Mouse (Mus musculus) limb, embryonic 13.5 days (tissue): ENCODE measurements around the gene Tmem178b. TPM values are rescaled to one million over a fixed set of nuclear protein-coding genes. Genes with fewer than 3 reads are reported as not detected.

Experiments
- ATAC-seq: fragments of 200-750 bp; cut with Nextera tagmentation; 2 replicates; pipeline ENCODE4 v1.8.0; 2017; ENCODE audit warnings: low read depth, moderate number of reproducible peaks, moderate TSS enrichment; ENCODE audit not compliant: low FRiP score
- H3K27ac ChIP-seq: fragments of 300-500 bp; sonication (generic); 2 replicates; pipeline ENCODE4 v1.5.1; 2015; ENCODE audit warnings: inconsistent platforms, mild to moderate bottlenecking, moderate library complexity
- H3K27me3 ChIP-seq: fragments of 300-500 bp; sonication (generic); 2 replicates; pipeline ENCODE4 v1.6.1; 2015; ENCODE audit warnings: mild to moderate bottlenecking, inconsistent platforms
- H3K36me3 ChIP-seq: fragments of 300-500 bp; sonication (generic); 2 replicates; pipeline ENCODE4 v1.6.1; 2015; ENCODE audit warnings: inconsistent platforms, mild to moderate bottlenecking, moderate library complexity
- H3K4me1 ChIP-seq: fragments of 300-500 bp; sonication (generic); 2 replicates; pipeline ENCODE4 v1.6.1; 2015; ENCODE audit warnings: inconsistent platforms
- H3K4me2 ChIP-seq: fragments of 300-500 bp; sonication (generic); replicated peaks from 2 replicates; pipeline ENCODE4 v1.6.1; 2015; ENCODE audit warnings: inconsistent platforms, mild to moderate bottlenecking, moderate library complexity
- H3K4me3 ChIP-seq: fragments of 300-500 bp; sonication (generic); 2 replicates; pipeline ENCODE4 v1.5.1; 2015; ENCODE audit warnings: moderate library complexity, mild to moderate bottlenecking, inconsistent platforms
- H3K9ac ChIP-seq: fragments of 300-500 bp; sonication (generic); 2 replicates; pipeline ENCODE4 v1.6.1; 2015; ENCODE audit warnings: mild to moderate bottlenecking, inconsistent platforms
- H3K9me3 ChIP-seq: fragments of 300-500 bp; sonication (generic); 2 replicates; pipeline ENCODE4 v1.6.1; 2016; ENCODE audit warnings: inconsistent platforms
- WGBS: fragments of 180-500 bp; shearing (Covaris S2); methylation state at CpG from one replicate; pipeline ENCODE4 v1.1.7; 2015; 5-methylcytosine and 5-hydroxymethylcytosine counted together
- polyA plus RNA-seq: library from polyadenylated mRNA; unstranded; fragments of >200 nt; fragmentation: Nextera tagmentation; extraction: Ambion mirVana; gene quantifications from 2 replicates; pipeline ENCODE4 v1.2.1, GENCODE M21; 2015

Gene Tmem178b
- polyA plus RNA-seq, 1 experiment from 2014 or later = 1.3 TPM

- no peak overlapping the region for H3K4me3 ChIP-seq
- WGBS = 88% methylated on average over 6 of the region's 6 CpGs
These were observed 195.4 kb downstream of the Tmem178b start for GRCm38 (mm10) chr6:40068467-40068866.

GRCm38 (mm10) chr6:40071007-40071406 is 197.9 kb downstream of the Tmem178b start:
- no peak overlapping the region for H3K4me2 ChIP-seq
- 34% methylated on average over 3 of the region's 3 CpGs for WGBS
- ATAC-seq = peak; percentile 90
- H3K27me3 ChIP-seq = no peaks in the 10 kb centered on the region
- no peak overlapping the region for H3K4me3 ChIP-seq
- no peak overlapping the region for H3K27ac ChIP-seq
- no peaks in the 10 kb centered on the region for H3K9me3 ChIP-seq
- no peak overlapping the region for H3K9ac ChIP-seq
- H3K36me3 ChIP-seq = no peaks in the 10 kb centered on the region
- peaks cover 8% of the 10 kb centered on the region for H3K4me1 ChIP-seq

More at GRCm38 (mm10) chr6:40068467-40068866, 195.4 kb downstream of the Tmem178b start:
- no peak overlapping the region for H3K9ac ChIP-seq
- no peaks in the 10 kb centered on the region for H3K36me3 ChIP-seq
- no peaks in the 10 kb centered on the region for H3K9me3 ChIP-seq
- H3K4me1 ChIP-seq = peaks cover 4% of the 10 kb centered on the region; the same call in 1 of the 2 replicates
- no peaks in the 10 kb centered on the region for H3K27me3 ChIP-seq
- no peak for ATAC-seq
- H3K27ac ChIP-seq = no peak overlapping the region
- no peak overlapping the region for H3K4me2 ChIP-seq

- Histone ChIP-seq H3K36me3 (no peaks in the 10 kb centered on the region), H3K27me3 (no peaks in the 10 kb centered on the region), H3K4me2 (no peak overlapping the region), H3K27ac (peak overlapping the region; percentile 34; the same call in 1 of the 2 replicates), H3K9me3 (no peaks in the 10 kb centered on the region), H3K4me1 (peaks cover 17% of the 10 kb centered on the region), H3K4me3 (no peak overlapping the region), H3K9ac (no peak overlapping the region)
- ATAC-seq = no peak
- WGBS = 16% methylated on average over 1 of the region's 1 CpGs
These were observed 203.0 kb downstream of the Tmem178b start for GRCm38 (mm10) chr6:40076089-40076488.

- H3K4me1 ChIP-seq = peaks cover 17% of the 10 kb centered on the region
- no peaks in the 10 kb centered on the region for H3K27me3 ChIP-seq
- peak; percentile 55 for ATAC-seq
- H3K9ac ChIP-seq = no peak overlapping the region
- 59% methylated on average over 5 of the region's 5 CpGs for WGBS
- H3K4me2 ChIP-seq = no peak overlapping the region
- no peaks in the 10 kb centered on the region for H3K9me3 ChIP-seq
- no peak overlapping the region for H3K4me3 ChIP-seq
- peak overlapping the region; percentile 34; the same call in 1 of the 2 replicates for H3K27ac ChIP-seq
- no peaks in the 10 kb centered on the region for H3K36me3 ChIP-seq
These were observed 203.7 kb downstream of the Tmem178b start for GRCm38 (mm10) chr6:40076670-40077313.

- Histone ChIP-seq H3K9ac (no peak overlapping the region), H3K36me3 (no peaks in the 10 kb centered on the region), H3K4me1 (peaks cover 17% of the 10 kb centered on the region), H3K27ac (no peak overlapping the region), H3K4me2 (no peak overlapping the region), H3K4me3 (no peak overlapping the region), H3K27me3 (no peaks in the 10 kb centered on the region), H3K9me3 (no peaks in the 10 kb centered on the region)
- WGBS = 62% methylated on average over 3 of the region's 3 CpGs
- ATAC-seq = peak; percentile 31; the same call in 1 of the 2 replicates
These were observed 205.3 kb downstream of the Tmem178b start for GRCm38 (mm10) chr6:40078353-40078752.

GRCm38 (mm10) chr6:40083726-40084125 is 210.7 kb downstream of the Tmem178b start:
- 77% methylated on average over 3 of the region's 3 CpGs for WGBS
- ATAC-seq = no peak

GRCm38 (mm10) chr6:40091250-40091651 is 218.2 kb downstream of the Tmem178b start:
- H3K9me3 ChIP-seq = no peaks in the 10 kb centered on the region
- H3K9ac ChIP-seq = no peak overlapping the region
- ATAC-seq = no peak
- no peak overlapping the region for H3K4me2 ChIP-seq
- peaks cover 8% of the 10 kb centered on the region; the same call in 1 of the 2 replicates for H3K27me3 ChIP-seq
- H3K4me1 ChIP-seq = no peaks in the 10 kb centered on the region
- WGBS = 36% methylated on average over 5 of the region's 5 CpGs
- H3K36me3 ChIP-seq = no peaks in the 10 kb centered on the region
- H3K4me3 ChIP-seq = no peak overlapping the region
- no peak overlapping the region for H3K27ac ChIP-seq

More at GRCm38 (mm10) chr6:40083726-40084125, 210.7 kb downstream of the Tmem178b start:
- Histone ChIP-seq H3K27me3 (no peaks in the 10 kb centered on the region), H3K27ac (no peak overlapping the region), H3K9ac (no peak overlapping the region), H3K9me3 (no peaks in the 10 kb centered on the region), H3K36me3 (no peaks in the 10 kb centered on the region), H3K4me1 (no peaks in the 10 kb centered on the region), H3K4me3 (no peak overlapping the region), H3K4me2 (no peak overlapping the region)

GRCm38 (mm10) chr6:40098498-40098897 is 225.4 kb downstream of the Tmem178b start:
- Histone ChIP-seq H3K9me3 (no peaks in the 10 kb centered on the region), H3K4me2 (no peak overlapping the region), H3K27ac (no peak overlapping the region), H3K36me3 (no peaks in the 10 kb centered on the region), H3K27me3 (peaks cover 7% of the 10 kb centered on the region; the same call in 1 of the 2 replicates), H3K4me3 (no peak overlapping the region), H3K9ac (no peak overlapping the region), H3K4me1 (peaks cover 7% of the 10 kb centered on the region; the same call in 1 of the 2 replicates)
- ATAC-seq = no peak
- 75% methylated on average over 2 of the region's 2 CpGs for whole genome bisulfite sequencing

- Histone ChIP-seq H3K4me2 (no peak overlapping the region), H3K27ac (no peak overlapping the region), H3K4me3 (no peak overlapping the region), H3K36me3 (no peaks in the 10 kb centered on the region), H3K27me3 (peaks cover 7% of the 10 kb centered on the region; the same call in 1 of the 2 replicates), H3K9ac (no peak overlapping the region), H3K4me1 (peaks cover 7% of the 10 kb centered on the region; the same call in 1 of the 2 replicates), H3K9me3 (no peaks in the 10 kb centered on the region)
- no peak for ATAC-seq
- 87% methylated on average over 4 of the region's 4 CpGs for WGBS
These were observed 228.7 kb downstream of the Tmem178b start for GRCm38 (mm10) chr6:40101785-40102184.

- peaks cover 3% of the 10 kb centered on the region; the same call in 1 of the 2 replicates for H3K27me3 ChIP-seq
- H3K27ac ChIP-seq = no peak overlapping the region
- H3K9ac ChIP-seq = no peak overlapping the region
- no peaks in the 10 kb centered on the region for H3K36me3 ChIP-seq
- H3K9me3 ChIP-seq = no peaks in the 10 kb centered on the region
- H3K4me3 ChIP-seq = no peak overlapping the region
- WGBS = 56% methylated on average over 4 of the region's 4 CpGs
- H3K4me1 ChIP-seq = peaks cover 7% of the 10 kb centered on the region; the same call in 1 of the 2 replicates
- ATAC-seq = no peak
- H3K4me2 ChIP-seq = no peak overlapping the region
These were observed 229.8 kb downstream of the Tmem178b start for GRCm38 (mm10) chr6:40102863-40103262.

- no peaks in the 10 kb centered on the region for H3K36me3 ChIP-seq
- H3K4me3 ChIP-seq = no peak overlapping the region
- H3K27ac ChIP-seq = no peak overlapping the region
- no peaks in the 10 kb centered on the region for H3K27me3 ChIP-seq
- WGBS = 64% methylated on average over 5 of the region's 5 CpGs
- H3K4me1 ChIP-seq = peaks cover 7% of the 10 kb centered on the region
- no peak overlapping the region for H3K9ac ChIP-seq
- 0 out of 2 replicates have a peak, but pooled peaks have one; percentile 25 for ATAC-seq
- no peak overlapping the region for H3K4me2 ChIP-seq
- no peaks in the 10 kb centered on the region for H3K9me3 ChIP-seq
These were observed 237.0 kb downstream of the Tmem178b start for GRCm38 (mm10) chr6:40110029-40110428.

GRCm38 (mm10) chr6:40110729-40111128 is 237.7 kb downstream of the Tmem178b start:
- 75% methylated on average over 2 of the region's 2 CpGs for WGBS
- H3K36me3 ChIP-seq = no peaks in the 10 kb centered on the region
- H3K27ac ChIP-seq = no peak overlapping the region
- no peak overlapping the region for H3K4me3 ChIP-seq
- H3K4me1 ChIP-seq = peaks cover 7% of the 10 kb centered on the region
- H3K27me3 ChIP-seq = no peaks in the 10 kb centered on the region
- no peaks in the 10 kb centered on the region for H3K9me3 ChIP-seq
- H3K4me2 ChIP-seq = no peak overlapping the region
- no peak for ATAC-seq
- H3K9ac ChIP-seq = no peak overlapping the region
